Mouse (Mus musculus): ENCODE data around the gene Aldh3a1.

Aldh3a1 gene

DNA sequence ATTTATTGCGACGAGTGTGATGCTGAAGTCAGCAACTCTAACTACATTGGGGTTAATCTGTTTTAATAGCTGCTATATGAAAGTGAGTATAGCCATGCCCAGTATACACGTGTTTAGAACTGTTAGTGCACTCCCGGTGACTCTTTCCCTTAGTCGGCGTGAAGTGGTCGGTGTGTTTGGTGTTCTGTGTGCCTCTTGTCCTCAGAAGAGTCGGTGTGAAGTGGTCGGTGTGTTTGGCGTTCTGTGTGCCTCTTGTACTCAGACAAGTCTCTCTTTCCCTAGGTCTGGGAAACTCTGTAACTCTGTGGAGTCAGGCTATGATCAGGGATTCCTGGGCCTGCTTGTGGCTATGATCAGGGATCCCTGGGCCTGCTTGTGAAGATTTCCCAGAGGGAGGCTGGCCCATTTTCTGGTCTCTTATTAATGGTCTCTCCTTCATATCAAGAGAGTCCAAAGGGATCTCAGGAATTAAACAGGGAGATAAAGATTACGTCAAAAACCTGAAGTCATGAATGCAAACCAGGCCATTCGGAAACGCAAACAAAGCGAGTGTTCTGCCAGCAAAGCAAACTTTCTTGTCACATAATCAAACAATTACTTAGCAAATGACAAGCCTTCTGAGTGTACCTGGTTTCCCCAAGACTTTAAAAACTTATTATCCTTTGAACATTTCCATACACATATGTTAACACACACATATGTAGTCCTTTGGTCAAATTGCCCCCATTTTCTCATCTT lies 10.6 kb upstream of the Aldh3a1 start:
- no peak for DNase-seq (ENCODE audit: low spot score in 2 of 2)

DNA sequence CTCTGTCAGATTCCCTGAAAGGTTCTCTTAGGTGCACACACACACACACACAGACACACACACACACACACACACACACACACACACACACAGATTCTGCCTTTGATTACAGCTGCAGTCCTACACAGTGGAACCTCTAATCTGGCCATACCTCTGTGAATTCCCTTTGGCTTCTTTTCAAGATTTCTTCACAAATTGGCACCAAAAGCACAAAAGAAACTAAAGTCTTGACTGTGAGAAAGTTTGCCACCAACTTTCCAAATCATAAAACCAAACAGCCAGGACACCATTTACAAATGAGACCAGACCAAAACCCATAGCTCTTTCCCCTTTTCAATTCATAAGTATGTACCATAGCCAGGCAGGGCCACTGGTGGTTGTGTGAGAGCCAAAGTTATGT lies 9.4 kb upstream of the Aldh3a1 start:
- no peak for DNase-seq (ENCODE audit: low spot score in 2 of 2)

GRCm38 (mm10) chr11:61199620-61200362 lies 7.5 kb upstream of the Aldh3a1 start:
- DNase-seq (ENCODE audit: low spot score in 2 of 2): no peak

GRCm38 (mm10) chr11:61202186-61202585 lies 5.2 kb upstream of the Aldh3a1 start:
- no peak for DNase-seq (ENCODE audit: low spot score in 2 of 2)

GRCm38 (mm10) chr11:61202810-61203209 lies 4.5 kb upstream of the Aldh3a1 start:
- no peak for DNase-seq (ENCODE audit: low spot score in 2 of 2)

DNA sequence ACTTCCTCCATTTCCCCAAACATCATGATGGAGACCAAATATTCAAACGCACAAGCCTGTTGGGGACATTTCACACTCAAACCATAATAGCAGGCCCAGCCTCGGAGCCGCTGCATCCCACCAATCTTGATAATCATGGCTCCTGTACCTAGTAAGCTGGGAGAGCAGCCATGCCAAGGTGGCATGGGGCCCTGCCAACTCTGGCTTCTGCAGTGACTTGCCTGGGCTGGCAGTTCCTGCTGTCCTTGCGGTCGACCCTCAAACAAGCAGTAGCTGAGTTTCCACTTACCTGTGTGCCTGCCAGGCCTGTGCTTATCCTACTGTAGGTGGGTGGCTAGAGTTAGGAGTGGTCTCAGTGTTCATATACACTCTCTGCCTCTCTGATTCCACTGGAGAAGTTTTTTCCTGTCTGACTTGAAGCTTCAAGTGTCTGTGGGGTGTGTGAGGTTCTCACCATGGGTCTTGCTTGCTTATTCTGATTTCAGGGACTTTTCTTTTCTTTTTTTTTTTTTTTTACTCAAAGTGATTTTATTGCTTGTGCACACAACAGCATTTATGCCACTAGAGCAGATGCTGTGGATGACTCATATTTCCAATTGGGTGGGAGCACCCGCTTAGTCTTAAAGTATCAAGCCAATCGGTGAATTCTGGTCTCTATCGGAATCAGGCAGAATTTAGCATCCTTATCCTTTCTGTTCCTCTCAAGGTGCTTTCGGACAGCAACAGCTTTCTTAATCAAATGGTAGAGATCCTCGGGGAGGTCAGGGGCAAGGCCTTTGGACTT lies 2.0 kb upstream of the Aldh3a1 start:
- peak in 1 of 2 experiments; percentile 49 for DNase-seq (ENCODE audit: low spot score in 2 of 2)

DNA sequence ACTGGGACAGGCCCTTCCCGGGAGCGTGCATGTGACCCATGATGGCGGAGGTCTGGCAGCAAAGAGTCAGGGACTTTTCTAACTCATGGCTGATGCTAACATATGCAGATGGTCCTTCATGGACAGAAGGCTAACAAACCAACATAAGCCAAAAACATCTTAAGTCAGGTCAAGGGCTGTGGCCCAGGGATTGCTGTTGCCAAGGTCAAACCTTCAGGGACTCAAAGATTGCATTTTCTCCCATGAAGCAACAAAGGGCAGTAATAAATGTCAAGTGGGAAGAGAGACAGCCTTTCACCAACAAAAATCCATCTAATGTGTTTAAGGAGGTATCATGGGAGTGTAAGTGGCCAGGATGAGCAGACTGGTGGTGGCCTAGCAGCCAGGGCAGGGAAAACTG lies 1.2 kb upstream of the Aldh3a1 start:
- DNase-seq (ENCODE audit: low spot score in 2 of 2): no peak

- no peak for DNase-seq (ENCODE audit: low spot score in 2 of 2)
Observed at GRCm38 (mm10) chr11:61208316-61208715, 979 bp downstream of the Aldh3a1 start.

DNA sequence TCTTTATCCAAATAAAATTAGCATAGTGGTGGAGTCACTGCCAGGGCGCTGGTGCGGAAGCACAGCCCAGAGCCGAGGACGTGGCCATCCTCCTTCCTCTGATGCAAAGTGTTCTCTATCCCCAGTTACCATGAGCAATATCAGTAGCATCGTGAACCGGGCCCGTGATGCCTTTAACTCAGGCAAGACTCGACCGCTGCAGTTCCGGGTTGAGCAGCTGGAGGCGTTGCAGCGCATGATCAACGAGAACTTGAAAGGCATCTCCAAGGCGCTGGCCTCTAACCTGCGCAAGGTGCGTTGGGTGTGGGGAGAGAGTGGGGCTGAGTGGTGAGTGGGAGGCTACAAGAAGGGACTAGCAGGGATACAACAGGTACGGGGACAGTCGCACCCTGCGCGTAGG lies 4.8 kb downstream of the Aldh3a1 start:
- no peak for DNase-seq (ENCODE audit: low spot score in 2 of 2)

DNA sequence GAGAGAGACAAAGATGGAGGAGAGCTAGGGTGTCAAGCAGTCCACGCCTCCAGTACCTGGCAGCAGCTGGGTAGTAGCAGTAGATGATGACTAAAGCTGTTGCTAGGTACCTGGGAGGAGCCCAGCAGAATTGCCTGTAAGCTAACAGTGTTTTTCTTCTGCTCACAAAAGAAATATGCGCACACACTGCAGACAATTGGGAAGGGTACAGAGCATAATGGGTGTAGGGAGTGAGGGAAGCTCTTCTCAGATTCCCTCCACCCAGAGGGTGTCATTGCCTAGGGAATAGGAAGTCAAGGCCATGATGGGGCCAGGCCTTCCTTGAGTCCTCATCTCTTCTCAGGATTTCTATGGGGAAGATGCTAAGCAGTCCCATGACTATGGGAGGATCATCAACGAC lies 8.6 kb downstream of the Aldh3a1 start:
- no peak for DNase-seq (ENCODE audit: low spot score in 2 of 2)

GRCm38 (mm10) chr11:61220156-61220881 lies 13.0 kb downstream of the Aldh3a1 start:
- DNase-seq (ENCODE audit: low spot score in 2 of 2): peak in 1 of 2 experiments; percentile 26

GRCm38 (mm10) chr11:61222007-61222406 lies 14.7 kb downstream of the Aldh3a1 start:
- DNase-seq (ENCODE audit: low spot score in 2 of 2): peak in 1 of 2 experiments; percentile 26

DNA sequence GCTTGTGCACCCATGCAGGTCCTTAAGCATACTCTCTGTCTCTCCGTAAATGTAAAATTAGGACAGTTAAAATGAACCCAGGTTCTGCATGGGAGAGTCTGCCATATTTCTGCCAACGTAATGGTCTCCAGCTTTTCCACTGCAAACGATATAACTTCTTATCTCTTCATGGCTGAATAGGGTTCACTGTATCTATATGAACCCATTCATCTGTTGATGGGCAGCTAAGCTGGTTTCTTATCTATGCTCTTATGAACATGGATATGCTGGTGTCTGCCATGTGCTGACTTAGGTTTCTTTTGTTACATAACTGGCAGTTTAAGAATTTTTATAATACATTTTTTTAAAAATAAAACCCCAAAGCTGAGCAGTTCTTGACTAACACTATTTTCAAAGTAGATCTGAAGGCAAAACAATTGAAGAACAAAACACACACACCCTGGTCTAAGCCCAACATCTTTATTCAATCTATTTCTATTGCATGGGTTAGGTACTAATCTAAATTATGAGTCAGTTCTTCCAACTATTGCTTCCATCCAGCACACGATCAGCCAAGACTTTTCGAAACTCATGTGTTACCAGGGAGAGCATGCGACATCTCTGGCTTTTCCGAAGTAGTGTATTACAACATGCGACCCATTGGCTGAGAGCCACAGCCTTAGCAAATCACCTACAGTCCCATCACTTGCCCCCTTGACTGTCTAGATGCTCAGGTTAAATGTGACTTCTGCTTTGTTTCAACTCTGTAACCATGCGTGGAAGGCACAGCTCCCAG lies 15.8 kb downstream of the Aldh3a1 start:
- DNase-seq (ENCODE audit: low spot score in 2 of 2): no peak

GRCm38 (mm10) chr11:61224234-61224744 lies 17.0 kb downstream of the Aldh3a1 start:
- no peak for DNase-seq (ENCODE audit: low spot score in 2 of 2)

GRCm38 (mm10) chr11:61224907-61225306 lies 17.6 kb downstream of the Aldh3a1 start:
- no peak for DNase-seq (ENCODE audit: low spot score in 2 of 2)

- DNase-seq (ENCODE audit: low spot score in 2 of 2): no peak
Observed at GRCm38 (mm10) chr11:61225511-61225910, 18.2 kb downstream of the Aldh3a1 start.

DNA sequence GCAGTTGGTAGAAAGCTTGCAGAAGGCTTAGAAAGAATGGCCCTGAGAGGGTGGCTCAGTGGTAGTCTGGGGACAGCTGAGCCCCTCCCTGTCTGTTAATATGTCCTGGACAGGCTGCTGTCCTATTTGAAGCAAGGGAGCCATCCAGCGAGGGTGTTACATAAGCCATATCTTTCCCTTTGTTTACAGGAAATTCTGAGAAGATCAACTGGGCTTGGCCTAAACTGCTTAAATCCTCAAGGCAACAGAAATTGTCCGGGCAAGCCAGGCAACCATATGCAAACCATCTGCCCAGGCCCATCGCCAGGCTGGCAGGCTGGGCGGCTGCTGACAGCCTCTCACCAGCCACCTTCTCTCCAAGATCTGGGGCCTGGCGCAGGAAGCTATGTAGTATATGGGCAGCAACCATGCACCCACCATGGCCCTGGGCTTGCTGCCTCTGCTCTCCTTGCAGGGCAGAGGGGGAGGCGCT lies 18.6 kb downstream of the Aldh3a1 start:
- DNase-seq (ENCODE audit: low spot score in 2 of 2): peak in 1 of 2 experiments; percentile 72

DNA sequence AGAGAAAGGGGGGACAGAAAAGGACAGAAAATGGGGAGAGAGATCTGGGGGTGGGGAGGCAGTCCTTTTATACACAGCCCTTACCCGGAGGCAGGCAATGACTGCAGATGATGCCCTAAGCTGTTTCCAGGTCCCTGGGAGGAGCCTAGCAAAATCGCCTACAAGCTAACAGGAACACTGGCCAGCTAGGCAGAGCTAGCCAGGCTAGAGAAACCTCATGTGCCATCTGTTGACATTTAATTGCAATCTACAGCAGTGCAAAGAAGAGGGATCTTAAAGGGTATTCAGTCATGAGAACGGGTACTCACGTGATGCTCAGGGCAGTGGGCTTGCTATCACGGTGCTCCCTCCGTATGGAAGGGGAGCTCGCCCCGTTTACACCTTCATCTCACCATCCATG lies 20.5 kb downstream of the Aldh3a1 start:
- no peak for DNase-seq (ENCODE audit: low spot score in 2 of 2)

DNA sequence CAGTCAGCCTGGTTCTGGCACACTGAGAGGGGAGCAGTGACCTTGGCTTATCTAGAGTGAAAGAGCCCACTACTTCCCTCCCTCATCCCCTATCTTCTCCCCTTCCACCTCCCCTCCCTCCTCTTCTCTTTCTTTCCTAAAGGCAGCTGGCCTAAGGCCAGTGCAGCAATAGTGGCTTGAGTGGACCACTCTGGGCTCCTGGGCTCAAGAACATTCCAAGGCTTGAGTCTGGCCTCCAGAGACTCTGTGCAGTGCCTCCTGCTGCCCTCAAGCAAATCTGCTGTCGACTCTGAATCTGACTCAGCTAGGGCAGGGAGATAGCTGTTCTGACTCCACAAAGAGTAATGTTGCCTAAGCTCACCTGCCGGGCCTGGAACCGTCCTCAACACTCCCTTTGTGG lies 21.1 kb downstream of the Aldh3a1 start:
- DNase-seq (ENCODE audit: low spot score in 2 of 2): no peak

GRCm38 (mm10) chr11:61231329-61231728 lies 24.0 kb downstream of the Aldh3a1 start:
- DNase-seq (ENCODE audit: low spot score in 2 of 2): peak in 1 of 2 experiments; percentile 38

- no peak for DNase-seq (ENCODE audit: low spot score in 2 of 2)
Observed at GRCm38 (mm10) chr11:61234174-61234573, 26.8 kb downstream of the Aldh3a1 start.

All from frontal cortex, postnatal 36 days (tissue).